Mouse (Mus musculus) lung, adult 2 months (tissue): ENCODE results near the gene Scn4a.

Experiments
- CTCF ChIP-seq: fragments of 200-500 bp; IDR thresholded peaks from 2 replicates; pipeline ENCODE4 v1.5.1; 2011; ENCODE audit warnings: mild to moderate bottlenecking, low read length, control low read depth; ENCODE audit not compliant: insufficient read depth
- POLR2A ChIP-seq: fragments of 200-500 bp; IDR thresholded peaks from 2 replicates; pipeline ENCODE4 v1.6.1; 2011; ENCODE audit warnings: low read depth, mild to moderate bottlenecking, control low read depth, low read length, borderline replicate concordance; ENCODE audit errors: extremely low read depth

- TF ChIP-seq CTCF (no peak), POLR2A (no peak)
These were observed 3.3 kb downstream of the Scn4a start for GRCm38 (mm10) chr11:106349772-106350171.
